Mouse (Mus musculus): Measurements from ENCODE around the gene Ezh1. TPM values are rescaled to one million over a fixed set of nuclear protein-coding genes. Genes with fewer than 3 reads are reported as not detected.
A peak's percentile ranks its signal among the peaks of the same experiment; 100 is the strongest.

The Ezh1 gene
- total RNA-seq, 2 experiments from 2014 or later = 27.9 to 37.9 TPM

GRCm38 (mm10) chr11:101246702-101247012 lies 20.4 kb upstream of the Ezh1 start:
- no peak for DNase-seq

GRCm38 (mm10) chr11:101245855-101246701 lies 19.8 kb upstream of the Ezh1 start, which contains the start of gene Ramp2:
Gene Ramp2 (plus strand): TSS chr11:101246028.
- peak; percentile 76 for DNase-seq

- DNase-seq = peak; percentile 64
Observed at GRCm38 (mm10) chr11:101245071-101245470, 18.8 kb upstream of the Ezh1 start.

- DNase-seq = no peak
Observed at GRCm38 (mm10) chr11:101238071-101238647, 11.9 kb upstream of the Ezh1 start.

GRCm38 (mm10) chr11:101236782-101237181 lies 10.5 kb upstream of the Ezh1 start:
- no peak for DNase-seq

- no peak for DNase-seq
Observed at GRCm38 (mm10) chr11:101235429-101235828, 9.2 kb upstream of the Ezh1 start.

DNA sequence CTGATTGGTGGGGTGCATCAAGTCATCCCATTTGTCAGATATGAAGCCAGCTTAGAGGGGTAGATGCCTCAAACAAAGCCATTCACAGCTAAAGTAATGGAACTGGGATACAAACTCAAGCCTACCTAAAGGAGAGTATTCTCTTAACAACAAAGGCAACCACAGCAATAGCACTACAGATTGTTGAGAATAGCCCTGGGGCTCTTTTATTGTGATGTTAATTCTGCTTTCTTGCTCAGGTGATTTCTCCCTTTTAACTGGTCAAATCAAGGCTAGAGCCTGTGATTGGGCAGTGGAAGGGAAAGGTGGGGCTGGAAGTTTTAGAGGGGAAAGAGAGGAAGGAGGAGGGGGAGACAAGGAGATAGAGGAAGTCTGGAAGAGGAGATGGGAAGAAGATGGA lies 7.9 kb upstream of the Ezh1 start:
- DNase-seq = no peak

- no peak for DNase-seq
Observed at GRCm38 (mm10) chr11:101233240-101233639, 7.0 kb upstream of the Ezh1 start.

GRCm38 (mm10) chr11:101232010-101232839 lies 6.0 kb upstream of the Ezh1 start:
- no peak for DNase-seq

- DNase-seq = peak; percentile 61
Observed at GRCm38 (mm10) chr11:101230991-101231871, 5.0 kb upstream of the Ezh1 start.

DNA sequence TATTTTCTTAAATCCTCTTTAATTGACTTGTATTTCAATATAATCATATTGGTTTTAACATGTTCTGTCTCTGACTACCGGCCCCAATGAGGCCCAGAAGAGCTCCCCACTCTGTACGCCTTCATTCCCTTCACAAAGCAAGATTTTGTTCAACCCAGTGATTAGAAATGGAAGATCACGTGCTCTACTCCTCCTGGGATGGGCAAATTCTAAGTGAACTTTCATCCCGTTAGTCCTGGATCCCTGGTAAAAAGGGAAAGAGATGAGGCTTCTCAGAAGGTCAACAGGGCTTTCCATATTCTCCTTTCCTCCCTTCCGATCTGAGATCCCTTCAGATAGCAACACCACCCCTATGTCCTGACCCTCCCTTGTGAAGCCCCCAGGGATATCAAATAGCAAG lies 4.3 kb upstream of the Ezh1 start:
- DNase-seq = no peak

DNA sequence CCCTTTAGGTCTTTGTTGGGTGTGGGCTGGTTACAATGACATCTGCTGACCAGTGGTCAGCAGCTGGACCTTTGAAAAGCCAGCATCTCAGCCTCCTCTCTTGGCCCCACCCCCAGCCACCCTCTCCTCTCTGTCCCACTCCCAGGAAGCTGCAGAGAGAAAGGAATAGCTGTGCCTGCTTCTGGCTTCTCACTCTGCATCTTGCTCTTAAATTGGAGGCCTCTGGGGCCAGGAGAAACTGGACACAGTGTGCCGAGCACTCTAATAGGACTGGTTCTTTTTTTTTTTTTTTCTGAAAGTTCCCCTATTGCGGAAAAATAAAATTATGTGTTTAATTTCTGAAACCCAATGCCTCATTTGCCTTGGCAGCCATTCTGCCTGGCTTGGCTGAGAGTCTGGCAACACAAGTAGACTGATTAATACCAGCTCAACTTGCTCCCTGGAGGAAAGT lies 3.8 kb upstream of the Ezh1 start:
- peak; percentile 47 for DNase-seq

- DNase-seq = peak; percentile 77
Observed at GRCm38 (mm10) chr11:101229361-101229900, 3.2 kb upstream of the Ezh1 start.

- no peak for DNase-seq
Observed at GRCm38 (mm10) chr11:101225331-101226064, 765 bp downstream of the Ezh1 start.

DNA sequence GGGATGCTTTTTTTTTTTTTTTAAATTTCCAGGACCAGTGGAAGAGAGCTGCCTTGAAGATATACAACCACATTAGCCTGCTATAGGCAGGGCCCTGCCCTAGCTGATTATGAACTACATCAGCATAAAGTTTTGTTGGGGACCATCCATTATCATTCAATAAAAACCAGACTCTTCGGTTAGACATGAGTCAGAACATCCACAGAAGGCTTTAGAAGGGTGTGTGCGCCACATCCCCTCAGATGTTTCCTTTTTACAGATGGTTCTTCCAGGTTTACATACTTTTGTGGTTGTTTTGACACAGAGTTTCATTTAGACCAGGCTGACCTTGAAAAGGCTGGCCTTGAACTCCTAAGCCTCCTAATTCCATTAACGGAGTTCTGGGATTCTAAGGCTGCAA lies 1.9 kb downstream of the Ezh1 start:
- DNase-seq = no peak

DNA sequence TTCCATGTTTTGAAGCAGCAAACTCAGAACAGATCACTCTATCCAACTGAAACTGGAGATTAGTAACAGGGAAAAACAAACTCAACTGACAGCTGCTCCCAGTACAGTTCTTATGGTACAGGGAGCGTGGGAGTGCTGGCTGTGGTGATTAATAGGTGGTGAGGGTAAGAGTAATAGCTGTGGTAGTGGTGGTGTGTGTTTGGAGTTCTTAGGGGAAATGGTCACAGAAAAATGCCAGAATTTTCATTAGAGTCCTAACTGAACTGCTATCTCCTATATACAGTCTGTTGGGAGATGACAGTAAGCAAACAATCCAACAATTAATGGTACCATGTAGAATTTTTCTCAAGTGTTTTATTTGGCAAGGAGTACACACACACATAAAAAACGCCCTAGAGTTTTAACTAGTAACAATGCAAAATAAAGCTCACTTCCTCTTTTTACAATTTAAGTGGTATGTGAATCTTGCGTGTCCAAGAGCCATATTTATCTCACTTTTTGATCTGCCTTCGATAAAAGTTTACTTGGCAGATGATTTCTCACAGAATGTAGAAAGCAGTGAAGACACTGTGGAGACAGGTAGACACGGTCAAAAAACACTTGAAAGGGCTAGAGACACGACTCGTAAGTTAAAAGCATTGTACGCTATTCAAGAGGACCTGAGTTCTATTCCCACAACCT lies 4.8 kb downstream of the Ezh1 start:
- DNase-seq = no peak

DNA sequence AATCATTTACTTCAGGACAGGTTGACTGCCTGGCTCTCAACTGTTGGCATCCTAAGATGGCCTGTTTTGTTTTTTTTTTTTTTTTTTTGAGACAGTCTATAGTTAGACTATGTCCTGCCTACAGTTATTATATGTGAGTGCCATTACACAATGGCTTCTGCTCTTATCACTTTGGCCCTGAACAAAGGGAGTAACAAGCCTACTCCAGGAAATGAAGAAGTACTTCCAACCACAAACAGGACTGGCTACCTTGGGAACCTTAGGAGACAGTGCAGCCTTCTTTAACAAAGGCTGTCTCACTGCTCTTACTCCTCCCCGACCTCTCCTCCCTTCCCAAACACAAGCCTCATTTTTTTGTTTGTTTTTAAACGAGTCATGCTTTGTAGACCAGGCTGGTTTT lies 5.4 kb downstream of the Ezh1 start:
- DNase-seq = no peak

DNA sequence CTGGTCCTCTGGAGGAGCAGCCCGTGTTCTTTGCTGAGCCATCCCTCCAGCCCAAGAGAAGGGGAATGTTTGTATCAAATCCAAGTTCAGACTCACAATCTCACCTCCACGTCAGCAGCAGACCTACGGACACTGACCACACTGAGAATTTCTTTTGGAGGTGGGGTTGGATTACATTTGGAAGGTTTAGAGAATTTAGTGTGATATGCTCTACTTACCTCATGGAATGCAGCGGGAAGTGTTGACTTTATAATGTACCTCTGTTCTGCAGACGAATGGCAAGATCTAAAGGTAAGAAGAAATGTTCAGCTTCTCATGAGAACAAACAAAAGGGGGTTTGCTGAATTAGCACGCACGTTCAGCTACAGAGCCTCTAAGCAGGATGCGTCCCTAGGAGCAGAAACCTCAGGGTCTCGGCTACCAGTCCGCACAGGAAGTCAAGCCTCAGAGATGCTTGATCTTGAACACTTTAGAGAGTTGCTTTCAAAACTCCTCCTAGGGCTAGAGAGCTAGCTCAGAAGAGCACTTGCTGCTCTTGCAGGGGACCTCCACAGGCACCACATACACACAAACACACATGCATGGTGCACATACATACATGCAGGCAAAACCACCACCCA lies 7.7 kb downstream of the Ezh1 start:
- no peak for DNase-seq

GRCm38 (mm10) chr11:101216936-101217335 lies 9.3 kb downstream of the Ezh1 start:
- peak; percentile 36 for DNase-seq

- no peak for DNase-seq
Observed at GRCm38 (mm10) chr11:101211970-101212369, 14.3 kb downstream of the Ezh1 start.

Data from adrenal gland, postnatal 10 days (tissue).